In genomic region chr12:100307501-100308260, GRCm38 (mm10) we compare ENCODE assay signal across 9 mouse cellular contexts.
DNase-seq lines count a peak whose midpoint lies in the region; ATAC-seq and TF ChIP-seq lines count a peak whose summit lies in the region.
"Had no signal": no experiment of that assay in that cellular context is flagged by ENCODE, and none has a peak within 500 bp of the region (broad histone marks: within the 10 kb centered on the region; RNA-seq: fewer than 3 reads in every experiment).

No protein-coding gene starts in this region.

- no peak for TF ChIP-seq CTCF in heart, adult 2 months (IDR thresholded peaks at IDR 0.05)

- no peaks in the 10 kb centered on the region for H3K9me3 ChIP-seq in midbrain, embryonic 13.5 days

- H3K9ac ChIP-seq in heart, adult 2 months (ENCODE audit: low read depth, low read length), result no peak overlapping the region
- peak overlapping the region; percentile 24 for H3K9ac ChIP-seq in midbrain, embryonic 13.5 days (replicated peaks)

- H3K79me2 ChIP-seq in heart, adult 2 months (replicated peaks; ENCODE audit: control insufficient read depth, insufficient read depth, low read length), result no peaks in the 10 kb centered on the region

- no peak overlapping the region for H3K4me3 ChIP-seq in heart, adult 2 months
- no peak overlapping the region for H3K4me3 ChIP-seq in midbrain, embryonic 13.5 days (replicated peaks)

- peak overlapping the region; percentile 54 for H3K27ac ChIP-seq in heart, adult 2 months
- peak overlapping the region; percentile 85 for H3K27ac ChIP-seq in midbrain, embryonic 13.5 days
- H3K27ac ChIP-seq: kidney, postnatal 0 days had no signal

- no peak for TF ChIP-seq POLR2A in heart, adult 2 months (IDR thresholded peaks at IDR 0.05; ENCODE audit: insufficient read depth, low read depth, low read length)

- H3K4me1 ChIP-seq in heart, adult 2 months (ENCODE audit: control insufficient read depth, insufficient read depth, low read length), result peaks cover 19% of the 10 kb centered on the region
- peaks cover 70% of the 10 kb centered on the region for H3K4me1 ChIP-seq in midbrain, embryonic 13.5 days (replicated peaks)

- no peaks in the 10 kb centered on the region for H3K27me3 ChIP-seq in heart, adult 2 months (ENCODE audit: control insufficient read depth, insufficient read depth, low read length)
- H3K27me3 ChIP-seq in midbrain, embryonic 13.5 days, result no peaks in the 10 kb centered on the region

- peak; percentile 88 to 93 for DNase-seq in adrenal gland, postnatal 36 days
- peak; percentile 82 to 88 for DNase-seq in cerebellum, postnatal 10 days
- peak; percentile 64 to 81 for DNase-seq in heart, adult 2 months
- DNase-seq in kidney, postnatal 14 days, result peak; percentile 63
- DNase-seq in spleen, postnatal 10 days (ENCODE audit: low spot score in 2 of 2), result no peak
- DNase-seq in B cell, adult 2 months, result no peak

- H3K4me2 ChIP-seq in midbrain, embryonic 13.5 days (replicated peaks), result no peak overlapping the region

- H3K36me3 ChIP-seq in heart, adult 2 months (ENCODE audit: control insufficient read depth, insufficient read depth, low read length), result no peaks in the 10 kb centered on the region
- H3K36me3 ChIP-seq in midbrain, embryonic 13.5 days, result no peaks in the 10 kb centered on the region

- peak; percentile 58 for ATAC-seq in midbrain, embryonic 13.5 days
- no peak for ATAC-seq in erythroid progenitor cell, adult 5-6 weeks (replicated peaks; ENCODE audit: low FRiP score, poor library complexity, severe bottlenecking)

- WGBS in heart, adult 2 months, result 32% methylated on average over 7 of the region's 8 CpGs
- 35% methylated on average over 8 of the region's 8 CpGs for WGBS in midbrain, embryonic 13.5 days

- intact Hi-C loops in heart, adult 2 months (cut with DNase I), result loop anchor here (5.0 kb wide), 1 partner anchor 105 kb away; no protein-coding TSS in a partner anchor

- 0 out of 2 replicates have a peak, but pooled peaks have one; percentile 50 for TF ChIP-seq EP300 in heart, adult 2 months (IDR thresholded peaks at IDR 0.05; ENCODE audit: insufficient read depth, low read depth, low read length)

Comparison
In these comparisons a context has a peak if more than half of its experiments do, and no peak if none do; other contexts are left out.
1. DNase-seq: peak in adrenal gland, postnatal 36 days (2 of 2), cerebellum, postnatal 10 days (2 of 2), heart, adult 2 months (2 of 2) and kidney, postnatal 14 days (single experiment); none in spleen, postnatal 10 days (0 of 2) and B cell, adult 2 months (0 of 2).